Mouse (Mus musculus) cerebellum, postnatal 10 days (tissue): ENCODE measurements around the gene Fzd5.

ENCODE experiments used
- DNase-seq, 2 experiments: peaks; one replicate each; pipeline ENCODE4 v3.0.0; 2021; ENCODE audit warnings: mixed read lengths in 2 of 2

Fzd5 gene

DNA sequence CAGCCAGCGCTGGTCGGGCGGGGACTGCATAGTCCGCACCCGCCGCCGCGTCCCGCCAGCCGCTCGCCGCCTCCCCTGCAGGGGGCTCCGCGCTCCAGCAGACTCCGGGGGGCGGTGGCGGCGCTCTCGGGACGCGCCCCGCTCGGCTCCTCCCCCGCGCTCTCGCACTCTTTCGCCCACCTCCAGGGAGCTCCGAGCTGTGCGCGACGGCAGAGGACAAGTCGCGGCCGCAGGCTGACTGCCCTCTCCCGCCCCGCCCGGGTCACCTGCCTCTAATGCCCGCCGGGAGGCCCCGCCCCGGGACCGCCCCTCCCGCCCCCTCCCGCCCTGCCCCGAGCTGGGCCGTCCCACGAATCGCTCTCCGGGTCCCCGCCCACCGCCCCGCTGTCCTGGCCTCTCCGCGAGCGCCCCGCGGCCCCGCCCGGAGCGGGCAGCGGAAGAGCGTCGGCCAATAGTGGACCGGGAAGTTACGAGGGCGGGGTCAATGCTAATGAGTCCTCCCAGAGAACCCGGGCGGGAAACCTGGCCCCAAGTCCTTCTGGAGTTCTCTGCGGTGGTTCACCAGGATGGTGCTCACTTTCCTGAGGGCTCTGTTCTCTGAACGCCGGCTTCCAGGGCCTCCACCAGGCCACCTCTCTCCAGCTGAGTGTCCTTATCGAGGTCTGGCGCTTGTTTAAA is at the start of gene Fzd5:
TSS of gene Fzd5 (minus strand) at position 250 of the 678 bp plus-strand sequence.
- DNase-seq, result peak; percentile 84 to 94

DNA sequence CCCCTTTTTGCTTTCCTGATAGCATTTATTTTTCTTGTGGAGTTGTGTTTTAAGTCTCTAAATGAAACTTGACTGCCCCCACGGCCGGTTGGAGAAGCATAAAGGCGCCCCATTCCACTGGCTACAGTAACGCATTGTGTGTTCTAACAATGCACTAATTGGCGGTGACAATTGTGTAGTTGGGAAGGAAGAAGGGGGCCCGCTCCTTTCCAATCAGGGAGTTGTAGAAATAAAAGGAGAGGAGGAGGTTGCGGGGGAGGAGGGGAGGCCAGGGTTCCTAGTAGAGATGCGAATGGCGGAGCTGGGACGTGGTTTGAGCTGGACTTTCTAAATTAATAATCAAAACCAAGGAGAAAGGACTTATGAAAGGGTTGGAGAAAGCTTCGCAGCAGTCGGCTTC is 42.3 kb upstream of the Fzd5 start:
- no peak for DNase-seq

DNA sequence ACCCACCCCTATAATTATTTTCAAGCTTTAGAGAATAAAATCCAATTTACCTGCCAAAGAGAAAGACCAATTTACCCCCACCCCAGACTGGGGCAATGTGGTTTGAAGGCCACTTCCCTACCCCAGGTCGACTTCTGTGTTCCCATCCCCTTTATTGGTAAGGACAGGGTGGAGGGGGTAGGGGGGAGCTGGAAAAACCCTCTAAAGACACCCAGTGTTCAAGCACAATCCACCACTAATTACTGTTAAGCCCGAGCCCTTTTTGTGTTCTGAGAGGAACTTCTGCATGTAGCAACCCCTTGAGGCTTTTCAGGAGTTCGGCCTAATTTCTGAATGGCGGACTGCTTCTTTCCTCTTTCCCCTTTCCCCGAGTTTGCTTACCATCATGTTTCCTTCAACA is 41.9 kb upstream of the Fzd5 start:
- no peak for DNase-seq

DNA sequence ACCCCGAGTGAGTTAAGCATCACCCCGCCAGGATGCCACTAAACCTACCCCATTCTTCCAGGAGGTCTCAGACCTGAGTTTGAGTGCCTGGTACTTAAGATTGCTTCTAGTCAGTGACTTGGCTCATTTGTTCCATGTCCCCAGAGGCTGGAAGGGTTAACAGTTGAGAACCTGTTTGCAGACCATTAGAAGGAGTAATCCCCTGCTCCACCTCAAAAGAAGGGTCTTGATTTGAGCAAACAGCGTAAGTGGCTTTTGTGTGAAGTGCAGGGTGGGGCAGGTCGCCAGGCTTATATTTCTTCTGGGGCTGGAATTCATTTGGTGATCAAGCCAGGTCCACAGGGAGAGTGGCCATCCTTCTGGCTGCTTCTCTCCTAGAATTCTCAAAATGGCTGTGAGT is 35.8 kb upstream of the Fzd5 start:
- no peak for DNase-seq

- no peak for DNase-seq
Observed at GRCm38 (mm10) chr1:64770169-64770568, 32.6 kb upstream of the Fzd5 start.

GRCm38 (mm10) chr1:64761646-64762045 is 24.1 kb upstream of the Fzd5 start:
- DNase-seq, result no peak

GRCm38 (mm10) chr1:64757766-64758165 is 20.2 kb upstream of the Fzd5 start:
- DNase-seq, result no peak

GRCm38 (mm10) chr1:64757254-64757653 is 19.7 kb upstream of the Fzd5 start:
- peak; percentile 36 to 54 for DNase-seq

DNA sequence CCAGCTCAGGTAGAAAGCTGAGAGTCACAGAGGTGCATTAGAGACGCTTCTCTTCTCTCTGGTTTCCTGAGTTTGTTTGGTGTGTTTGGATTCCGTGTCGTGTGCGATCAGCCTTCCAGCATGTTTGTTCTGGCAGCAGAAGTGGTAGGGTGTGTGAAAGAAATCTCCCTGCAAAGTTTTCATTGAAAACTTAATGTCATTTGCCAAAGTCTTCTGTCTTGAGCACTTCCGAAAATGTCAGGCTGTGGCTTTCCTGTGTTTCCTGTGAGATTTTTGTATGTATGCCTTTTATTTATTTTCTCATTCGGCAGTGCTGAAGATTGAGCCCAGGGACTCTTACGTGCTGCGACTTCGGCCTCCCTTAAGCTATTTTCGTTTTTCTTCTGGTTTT is 19.1 kb upstream of the Fzd5 start:
- no peak for DNase-seq

- DNase-seq, result no peak
Observed at GRCm38 (mm10) chr1:64755971-64756639, 18.6 kb upstream of the Fzd5 start.

DNA sequence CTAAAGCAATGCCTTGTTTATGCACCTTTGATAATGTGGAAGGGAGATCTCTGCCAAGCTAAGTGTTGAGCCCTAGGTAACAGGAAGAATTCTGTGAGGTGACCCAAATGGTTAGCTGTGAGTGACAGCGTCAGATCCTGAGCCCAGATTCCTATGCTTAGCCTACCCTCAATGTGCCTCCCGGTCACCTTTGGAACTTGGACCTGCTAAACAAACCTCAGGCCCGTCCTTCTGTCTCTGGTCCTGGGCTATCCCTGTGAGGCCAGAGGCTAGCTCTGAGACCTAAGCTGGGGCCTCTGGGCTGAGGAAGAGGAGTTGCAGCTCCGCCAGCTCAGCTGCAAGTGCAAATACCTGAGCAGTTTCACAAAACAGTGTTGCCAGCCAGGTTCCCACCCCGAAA is 17.1 kb upstream of the Fzd5 start:
- no peak for DNase-seq

GRCm38 (mm10) chr1:64753668-64754067 is 16.1 kb upstream of the Fzd5 start:
- DNase-seq, result no peak

GRCm38 (mm10) chr1:64753109-64753508 is 15.6 kb upstream of the Fzd5 start:
- DNase-seq, result no peak

DNA sequence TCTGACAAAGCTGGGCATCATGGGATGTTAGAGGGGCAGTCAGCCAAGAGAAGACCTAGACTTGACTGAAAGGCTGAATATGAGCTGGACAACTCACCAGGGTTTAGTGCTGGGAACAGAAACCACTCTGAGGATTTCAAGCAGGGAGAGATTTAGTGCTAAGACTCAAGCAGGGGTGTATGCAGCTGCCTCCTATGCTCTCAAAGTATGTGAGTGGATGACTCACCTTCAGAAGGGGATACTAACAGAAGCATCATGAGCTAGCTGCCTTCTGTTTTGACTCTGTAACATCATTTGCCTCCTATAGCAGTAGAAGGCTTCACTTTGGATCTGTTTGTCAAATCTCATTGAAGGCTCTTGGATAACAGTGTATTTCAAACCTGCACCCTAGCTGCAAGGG is 7.1 kb upstream of the Fzd5 start:
- no peak for DNase-seq

- no peak for DNase-seq
Observed at GRCm38 (mm10) chr1:64742741-64743408, 5.3 kb upstream of the Fzd5 start.

DNA sequence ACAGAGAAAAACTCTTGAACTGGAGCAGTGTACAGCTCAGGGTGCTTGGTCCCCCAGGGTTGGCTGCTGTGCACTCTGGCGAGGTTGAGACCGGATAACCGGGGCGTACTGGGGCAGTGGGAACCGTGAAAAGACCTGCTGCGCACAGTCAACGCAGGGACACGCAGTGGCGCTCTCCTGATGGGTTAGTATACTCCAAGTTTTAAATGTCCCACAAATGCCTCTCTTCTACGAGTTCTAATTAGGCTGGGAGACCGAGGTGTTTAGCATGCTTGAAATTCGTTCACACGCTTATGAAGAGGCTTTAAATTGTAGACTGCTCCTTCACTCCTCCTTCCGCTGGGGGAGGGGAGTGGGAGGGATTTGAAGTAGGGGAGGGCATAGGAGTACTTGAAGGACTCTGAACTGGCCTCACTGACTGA is 1.1 kb upstream of the Fzd5 start:
- peak; percentile 19 to 29 for DNase-seq

DNA sequence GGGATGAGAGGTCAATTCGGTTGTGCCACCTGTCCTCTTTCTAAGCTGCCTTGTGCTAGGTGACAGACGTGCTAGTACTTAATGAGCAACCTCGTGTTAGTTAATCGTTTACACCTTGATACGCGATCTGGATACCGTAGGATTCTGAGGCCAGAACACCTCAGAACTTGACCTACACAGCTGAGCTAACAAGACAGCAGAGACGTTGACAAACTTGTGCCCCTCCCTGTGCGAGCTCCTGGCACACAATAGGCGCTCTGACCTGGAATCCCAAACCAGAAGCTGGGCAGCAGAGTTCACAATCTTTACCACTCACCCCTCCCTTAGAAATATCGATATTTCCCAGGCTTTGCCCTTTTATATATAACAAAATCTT is 617 bp upstream of the Fzd5 start:
- peak in 1 of 2 experiments; percentile 20 for DNase-seq

- peak; percentile 55 to 66 for DNase-seq
Observed at GRCm38 (mm10) chr1:64736681-64737501, 660 bp downstream of the Fzd5 start.

DNA sequence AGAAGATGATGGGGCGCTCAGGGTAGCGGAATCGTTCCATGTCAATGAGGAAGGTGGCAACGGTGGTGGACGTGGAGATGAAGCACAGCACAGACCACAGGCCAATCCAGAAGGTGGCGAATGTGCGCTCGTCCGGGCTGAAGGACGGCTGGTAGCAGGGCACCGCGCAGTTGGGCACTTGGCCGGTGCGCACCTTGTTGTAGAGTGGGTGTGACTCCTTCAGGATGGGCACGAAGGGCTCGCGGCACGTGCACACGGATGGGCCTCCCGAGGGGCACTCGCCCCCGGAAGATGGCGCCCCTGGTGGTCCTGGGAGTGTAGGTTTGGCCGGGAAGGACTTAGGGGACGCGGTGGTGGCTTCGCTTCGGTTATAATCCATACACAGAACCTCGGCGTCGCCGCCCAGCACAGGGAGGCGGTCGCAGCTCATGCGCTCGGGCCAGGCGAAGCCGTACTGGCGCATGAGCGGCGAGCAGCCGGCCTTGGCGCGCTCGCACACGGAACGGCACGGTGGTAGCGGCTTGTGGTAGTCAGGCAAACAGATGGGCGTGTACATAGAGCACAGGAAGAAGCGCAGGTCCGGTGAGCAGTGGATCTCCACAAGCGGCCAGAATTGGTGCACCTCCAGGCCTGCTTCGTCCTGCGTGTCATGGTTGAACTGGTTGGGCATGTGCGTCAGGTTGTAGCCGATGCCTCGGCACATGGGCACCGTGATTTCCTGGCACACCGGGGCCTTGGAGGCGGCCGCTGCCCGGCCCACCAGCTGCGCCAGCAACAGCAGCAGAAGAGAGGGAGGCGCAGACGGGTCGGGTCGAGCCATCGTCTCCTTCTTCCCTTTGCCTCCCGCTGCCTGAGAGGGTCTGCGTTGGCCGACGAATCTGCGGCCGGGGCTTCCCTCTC is 1.5 kb downstream of the Fzd5 start:
- peak; percentile 78 to 79 for DNase-seq

DNA sequence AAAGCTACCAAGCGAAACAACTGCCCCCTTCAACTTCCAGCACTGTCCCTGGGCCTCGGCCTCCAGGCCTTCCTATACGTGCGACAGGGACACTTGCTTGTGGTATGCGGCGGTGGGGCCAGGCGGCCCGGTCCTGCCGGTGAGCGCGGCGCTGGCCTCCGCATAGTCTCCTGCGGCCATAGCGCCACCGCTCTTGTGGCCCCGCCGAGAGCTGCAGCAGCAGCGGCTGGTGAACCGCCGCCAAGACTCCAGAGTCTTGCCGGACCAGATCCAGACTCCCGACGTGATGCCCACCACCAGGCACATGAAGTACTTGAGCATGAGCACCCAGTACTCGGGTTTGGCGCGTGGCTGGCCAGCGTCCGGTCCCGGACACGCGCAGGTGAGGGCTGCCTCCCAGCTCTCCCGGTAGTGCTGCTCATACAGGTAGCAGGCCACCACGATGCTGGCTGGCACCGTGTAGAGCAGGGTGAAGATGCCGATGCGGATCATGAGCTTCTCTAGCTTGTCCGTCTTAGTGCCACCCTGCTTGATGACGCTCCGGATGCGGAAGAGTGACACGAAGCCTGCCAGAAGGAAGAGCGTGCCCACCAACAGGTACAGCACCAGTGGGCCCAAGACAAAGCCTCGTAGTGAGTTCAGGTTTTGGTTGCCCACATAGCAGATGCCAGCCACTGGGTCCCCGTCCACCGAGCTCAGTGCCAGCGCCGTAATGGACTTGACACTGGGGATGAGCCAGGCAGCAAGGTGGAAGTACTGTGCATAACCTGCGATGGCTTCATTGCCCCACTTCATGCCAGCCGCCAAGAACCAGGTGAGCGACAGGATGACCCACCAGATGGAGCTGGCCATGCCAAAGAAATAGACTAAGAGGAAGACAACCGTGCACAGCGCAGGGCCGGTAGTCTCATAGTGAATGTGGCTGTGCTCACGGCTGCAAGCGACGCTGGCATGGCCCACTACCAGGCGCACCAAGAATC is 2.5 kb downstream of the Fzd5 start:
- DNase-seq, result peak; percentile 79 to 82
